Mouse (Mus musculus): ENCODE measurements at regions not wholly inside any gene's neighbourhood (a gene's known extent, or its start where the extent isn't known, plus 50 kb on each side); places are given as distances from the start of the nearest gene placed in this dataset.

- Histone ChIP-seq H3K27ac (replicated peaks) (no peak overlapping the region), H3K9me3 (replicated peaks) (no peaks in the 10 kb centered on the region), H3K4me3 (replicated peaks) (no peak overlapping the region), H3K4me2 (replicated peaks) (no peak overlapping the region), H3K4me1 (peaks cover 15% of the 10 kb centered on the region), H3K27me3 (no peaks in the 10 kb centered on the region), H3K9ac (no peak overlapping the region), H3K36me3 (no peaks in the 10 kb centered on the region)
- WGBS: 77% methylated on average over 4 of the region's 4 CpGs
- no peak for ATAC-seq (ENCODE audit: insufficient number of reproducible peaks, low FRiP score, low TSS enrichment, low read depth)
Measured at GRCm38 (mm10) chr2:166266915-166267314, 111.5 kb upstream of the Sulf2 start.

DNA sequence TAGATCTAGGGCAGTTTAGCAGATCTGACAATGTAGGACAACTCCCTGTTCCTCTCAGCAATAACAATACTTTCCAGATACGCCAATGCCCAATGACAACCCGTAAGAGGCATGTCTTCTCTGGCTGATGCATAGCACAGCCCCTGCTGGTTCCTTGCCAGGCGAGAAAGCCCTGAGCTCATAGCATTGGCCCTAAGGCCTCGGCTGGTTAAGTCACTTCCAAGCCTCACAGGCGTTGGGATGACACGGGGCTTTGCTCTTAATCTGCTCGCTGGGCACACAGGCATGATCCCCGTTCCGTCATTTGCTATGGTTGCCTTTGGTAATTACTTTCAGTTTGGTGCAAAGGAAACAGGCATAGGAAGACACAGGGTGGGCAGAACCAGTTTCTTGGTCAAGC is 111.0 kb upstream of the Sulf2 start:
- ATAC-seq (ENCODE audit: insufficient number of reproducible peaks, low FRiP score, low TSS enrichment, low read depth): peak; percentile 58; the same call in 1 of the 2 replicates

GRCm38 (mm10) chr2:166264756-166265155 is 109.3 kb upstream of the Sulf2 start:
- H3K4me3 ChIP-seq (replicated peaks): no peak overlapping the region
- H3K27ac ChIP-seq (replicated peaks): no peak overlapping the region
- H3K4me2 ChIP-seq (replicated peaks): no peak overlapping the region
- H3K4me1 ChIP-seq: peaks cover 18% of the 10 kb centered on the region
- no peaks in the 10 kb centered on the region for H3K36me3 ChIP-seq
- H3K9ac ChIP-seq: no peak overlapping the region
- H3K9me3 ChIP-seq (replicated peaks): no peaks in the 10 kb centered on the region
- no peaks in the 10 kb centered on the region for H3K27me3 ChIP-seq
- 84% methylated on average over 9 of the region's 9 CpGs for WGBS
- no peak for ATAC-seq (ENCODE audit: insufficient number of reproducible peaks, low FRiP score, low TSS enrichment, low read depth)

More for the DNA sequence above, 111.0 kb upstream of the Sulf2 start:
- Histone ChIP-seq H3K27me3 (no peaks in the 10 kb centered on the region), H3K4me2 (replicated peaks) (no peak overlapping the region), H3K4me3 (replicated peaks) (no peak overlapping the region), H3K27ac (replicated peaks) (no peak overlapping the region), H3K36me3 (no peaks in the 10 kb centered on the region), H3K9ac (no peak overlapping the region), H3K4me1 (peaks cover 17% of the 10 kb centered on the region), H3K9me3 (replicated peaks) (no peaks in the 10 kb centered on the region)
- WGBS: 46% methylated on average over 9 of the region's 9 CpGs

- WGBS: 35% methylated on average over 7 of the region's 7 CpGs
- no peak overlapping the region for H3K27ac ChIP-seq (replicated peaks)
Measured at GRCm38 (mm10) chr2:166261799-166262198, 106.3 kb upstream of the Sulf2 start.

DNA sequence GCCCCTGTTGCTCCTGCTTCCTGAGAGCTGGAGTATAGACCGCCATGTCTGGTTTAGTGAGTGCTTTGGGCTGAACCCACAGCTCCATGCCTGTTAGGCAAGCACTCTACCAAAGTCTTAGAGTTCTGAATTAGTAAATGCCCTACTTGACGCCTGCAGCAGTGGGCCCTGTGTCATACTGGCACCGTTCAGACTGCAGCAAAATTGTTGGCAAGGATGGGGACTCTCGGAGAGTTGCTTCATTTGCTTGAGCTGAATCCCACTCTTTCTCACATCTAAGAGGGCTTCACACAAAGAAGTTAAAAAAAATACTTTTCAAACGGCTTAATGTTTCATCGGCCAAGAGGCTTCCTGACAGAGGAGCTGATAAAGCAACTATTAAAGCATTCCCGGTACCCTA is 105.6 kb upstream of the Sulf2 start:
- Histone ChIP-seq H3K9ac (no peak overlapping the region), H3K27ac (replicated peaks) (no peak overlapping the region; the same call in 1 of the 2 replicates), H3K36me3 (no peaks in the 10 kb centered on the region), H3K4me3 (replicated peaks) (no peak overlapping the region), H3K4me2 (replicated peaks) (no peak overlapping the region), H3K9me3 (replicated peaks) (no peaks in the 10 kb centered on the region), H3K27me3 (no peaks in the 10 kb centered on the region), H3K4me1 (peaks cover 26% of the 10 kb centered on the region)
- 54% methylated on average over 7 of the region's 7 CpGs for WGBS
- no peak for ATAC-seq (ENCODE audit: insufficient number of reproducible peaks, low FRiP score, low TSS enrichment, low read depth)

More at GRCm38 (mm10) chr2:166261799-166262198, 106.3 kb upstream of the Sulf2 start:
- Histone ChIP-seq H3K4me3 (replicated peaks) (no peak overlapping the region), H3K4me2 (replicated peaks) (no peak overlapping the region), H3K27me3 (no peaks in the 10 kb centered on the region), H3K4me1 (peaks cover 31% of the 10 kb centered on the region), H3K9me3 (replicated peaks) (no peaks in the 10 kb centered on the region), H3K36me3 (no peaks in the 10 kb centered on the region), H3K9ac (no peak overlapping the region)
- ATAC-seq (ENCODE audit: insufficient number of reproducible peaks, low FRiP score, low TSS enrichment, low read depth): no peak

DNA sequence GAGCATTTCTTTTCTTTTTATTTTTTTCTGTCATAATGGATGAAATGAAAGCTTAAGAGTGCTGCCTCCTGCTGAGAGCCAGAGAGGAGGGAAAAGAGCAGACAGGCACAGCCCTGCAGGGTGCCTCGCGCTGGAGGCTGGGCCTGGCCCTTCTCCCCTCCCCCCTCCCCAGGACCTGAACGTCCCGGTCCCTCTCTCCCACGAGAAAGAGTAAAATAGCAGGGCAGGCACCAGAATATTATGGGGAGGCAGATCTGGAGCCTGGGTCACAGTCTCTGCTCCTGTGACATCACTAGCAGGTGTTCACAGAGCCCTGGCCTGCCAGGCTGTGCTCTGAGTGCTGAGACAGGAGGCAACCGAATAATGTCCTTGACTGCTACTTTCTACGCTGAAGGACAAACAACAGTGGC is 103.3 kb upstream of the Sulf2 start:
- no peak overlapping the region for H3K27ac ChIP-seq (replicated peaks)
- peaks cover 24% of the 10 kb centered on the region for H3K4me1 ChIP-seq
- no peaks in the 10 kb centered on the region for H3K9me3 ChIP-seq (replicated peaks)
- no peak for ATAC-seq (ENCODE audit: insufficient number of reproducible peaks, low FRiP score, low TSS enrichment, low read depth)
- 17% methylated on average over 7 of the region's 7 CpGs for WGBS
- no peaks in the 10 kb centered on the region for H3K36me3 ChIP-seq
- no peak overlapping the region for H3K9ac ChIP-seq
- no peak overlapping the region for H3K4me2 ChIP-seq (replicated peaks)
- no peaks in the 10 kb centered on the region for H3K27me3 ChIP-seq
- H3K4me3 ChIP-seq (replicated peaks): no peak overlapping the region

- H3K27me3 ChIP-seq: no peaks in the 10 kb centered on the region
- H3K4me2 ChIP-seq (replicated peaks): no peak overlapping the region
- ATAC-seq (ENCODE audit: insufficient number of reproducible peaks, low FRiP score, low TSS enrichment, low read depth): no peak
- H3K4me3 ChIP-seq (replicated peaks): no peak overlapping the region
- H3K27ac ChIP-seq (replicated peaks): no peak overlapping the region
- no peaks in the 10 kb centered on the region for H3K9me3 ChIP-seq (replicated peaks)
- H3K4me1 ChIP-seq: peaks cover 24% of the 10 kb centered on the region
- WGBS: 57% methylated on average over 4 of the region's 4 CpGs
- no peak overlapping the region for H3K9ac ChIP-seq
- no peaks in the 10 kb centered on the region for H3K36me3 ChIP-seq
Measured at GRCm38 (mm10) chr2:166257666-166258065, 102.2 kb upstream of the Sulf2 start.

DNA sequence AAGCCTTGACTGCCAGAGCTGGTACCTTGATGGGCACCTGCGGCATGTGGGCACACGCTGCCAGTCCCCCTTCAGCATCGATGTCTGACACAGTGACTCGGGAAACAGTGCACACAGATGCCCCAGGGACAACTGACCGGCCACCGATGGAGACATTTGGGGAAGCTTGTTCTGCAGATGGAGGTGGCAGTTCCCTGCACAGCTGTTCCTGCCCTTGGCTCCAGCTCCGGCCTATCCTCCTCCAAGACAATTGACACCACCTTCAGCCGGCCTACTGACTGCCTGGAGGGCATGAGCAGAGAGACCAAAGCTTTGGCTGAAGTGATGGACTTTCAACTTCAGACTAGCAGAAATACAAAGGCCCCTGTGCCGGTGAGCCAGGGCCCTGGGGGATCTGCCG is 100.7 kb upstream of the Sulf2 start:
- WGBS: 55% methylated on average over 10 of the region's 10 CpGs
- Histone ChIP-seq H3K4me1 (peaks cover 19% of the 10 kb centered on the region), H3K9ac (no peak overlapping the region), H3K27me3 (no peaks in the 10 kb centered on the region), H3K27ac (replicated peaks) (no peak overlapping the region), H3K4me2 (replicated peaks) (no peak overlapping the region), H3K36me3 (no peaks in the 10 kb centered on the region), H3K4me3 (replicated peaks) (no peak overlapping the region), H3K9me3 (replicated peaks) (no peaks in the 10 kb centered on the region)
- ATAC-seq (ENCODE audit: insufficient number of reproducible peaks, low FRiP score, low TSS enrichment, low read depth): no peak

GRCm38 (mm10) chr2:166254581-166254980 is 99.1 kb upstream of the Sulf2 start:
- WGBS: 85% methylated on average over 6 of the region's 6 CpGs
- Histone ChIP-seq H3K27ac (replicated peaks) (no peak overlapping the region), H3K4me1 (peaks cover 15% of the 10 kb centered on the region), H3K9me3 (replicated peaks) (no peaks in the 10 kb centered on the region), H3K4me2 (replicated peaks) (no peak overlapping the region), H3K9ac (no peak overlapping the region), H3K36me3 (no peaks in the 10 kb centered on the region), H3K27me3 (no peaks in the 10 kb centered on the region), H3K4me3 (replicated peaks) (no peak overlapping the region)
- no peak for ATAC-seq (ENCODE audit: insufficient number of reproducible peaks, low FRiP score, low TSS enrichment, low read depth)

DNA sequence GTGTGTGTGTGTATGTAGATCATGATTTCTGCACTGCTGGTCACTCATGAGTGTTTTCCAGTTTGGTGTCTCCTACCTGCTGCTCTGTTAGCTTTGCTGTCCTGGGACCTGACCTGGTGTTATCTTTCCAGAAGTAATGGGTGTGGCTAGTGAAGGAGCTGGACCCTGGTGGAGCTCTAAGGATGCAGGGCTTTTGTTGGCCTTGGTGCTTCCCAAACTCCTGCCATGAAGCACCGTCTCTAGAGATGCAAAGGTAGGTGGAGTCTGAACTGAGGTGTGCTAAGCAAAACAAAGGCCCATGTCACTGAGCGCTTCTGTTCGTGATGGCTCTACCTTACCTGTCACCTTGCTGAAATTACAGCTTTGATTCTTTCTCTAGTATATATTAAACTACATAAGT is 96.6 kb upstream of the Sulf2 start:
- no peaks in the 10 kb centered on the region for H3K27me3 ChIP-seq
- no peak overlapping the region for H3K9ac ChIP-seq
- ATAC-seq (ENCODE audit: insufficient number of reproducible peaks, low FRiP score, low TSS enrichment, low read depth): no peak
- no peaks in the 10 kb centered on the region for H3K9me3 ChIP-seq (replicated peaks)
- H3K4me2 ChIP-seq (replicated peaks): no peak overlapping the region
- peaks cover 6% of the 10 kb centered on the region for H3K4me1 ChIP-seq
- no peaks in the 10 kb centered on the region for H3K36me3 ChIP-seq
- H3K4me3 ChIP-seq (replicated peaks): no peak overlapping the region
- 87% methylated on average over 3 of the region's 3 CpGs for WGBS
- H3K27ac ChIP-seq (replicated peaks): no peak overlapping the region

GRCm38 (mm10) chr2:166251421-166251820 is 96.0 kb upstream of the Sulf2 start:
- Histone ChIP-seq H3K27me3 (no peaks in the 10 kb centered on the region), H3K9me3 (replicated peaks) (no peaks in the 10 kb centered on the region), H3K9ac (no peak overlapping the region), H3K4me1 (peaks cover 6% of the 10 kb centered on the region), H3K36me3 (no peaks in the 10 kb centered on the region), H3K4me3 (replicated peaks) (no peak overlapping the region), H3K27ac (replicated peaks) (no peak overlapping the region), H3K4me2 (replicated peaks) (no peak overlapping the region)
- ATAC-seq (ENCODE audit: insufficient number of reproducible peaks, low FRiP score, low TSS enrichment, low read depth): no peak
- 45% methylated on average over 5 of the region's 5 CpGs for WGBS

- H3K27ac ChIP-seq (replicated peaks): no peak overlapping the region
- no peak overlapping the region for H3K4me3 ChIP-seq (replicated peaks)
- no peaks in the 10 kb centered on the region for H3K9me3 ChIP-seq (replicated peaks)
- H3K36me3 ChIP-seq: no peaks in the 10 kb centered on the region
- WGBS: 83% methylated on average over 10 of the region's 10 CpGs
- no peak for ATAC-seq (ENCODE audit: insufficient number of reproducible peaks, low FRiP score, low TSS enrichment, low read depth)
- no peak overlapping the region for H3K4me2 ChIP-seq (replicated peaks)
- H3K4me1 ChIP-seq: peaks cover 6% of the 10 kb centered on the region
- no peaks in the 10 kb centered on the region for H3K27me3 ChIP-seq
- no peak overlapping the region for H3K9ac ChIP-seq
Measured at GRCm38 (mm10) chr2:166250571-166250970, 95.1 kb upstream of the Sulf2 start.
